Mouse (Mus musculus) T-helper 17 cell (primary cell): ENCODE measurements around the gene Elmo2.

Experiments used
- in situ Hi-C, 2 experiments: fragments of 300-600 bp; cut with MboI, MseI; formaldehyde crosslinking; loops; 1 replicate in 1 of 2; 2 replicates in 1 of 2; pipeline ENCODE4 v1.15.1; 2025; ENCODE audit warnings: high pct_unique_total_duplicates in 2 of 2

The Elmo2 gene

GRCm38 (mm10) chr2:165259859-165260258 lies 66.4 kb downstream of the Elmo2 start:
- in situ Hi-C loops = no loop called here

DNA sequence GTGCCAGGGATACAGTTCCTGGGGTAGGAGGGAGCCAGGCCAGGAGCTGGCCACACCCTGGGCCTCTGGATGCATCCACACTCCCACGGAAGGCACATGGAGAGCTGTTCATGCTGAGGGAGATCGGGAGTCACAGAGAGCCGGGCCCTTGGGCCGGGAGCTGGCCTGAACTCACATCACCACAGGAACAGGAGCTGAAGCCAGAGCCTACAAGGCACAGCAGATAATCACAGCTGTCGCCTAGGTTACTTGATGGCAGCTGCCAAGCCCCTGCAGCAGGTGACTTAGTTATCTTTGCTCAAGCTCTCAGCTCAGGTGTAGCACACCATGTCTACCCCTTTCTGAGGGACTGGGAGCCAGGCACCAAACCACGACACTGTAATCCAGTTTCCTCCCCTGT lies 68.0 kb downstream of the Elmo2 start:
- in situ Hi-C loops = no loop called here

DNA sequence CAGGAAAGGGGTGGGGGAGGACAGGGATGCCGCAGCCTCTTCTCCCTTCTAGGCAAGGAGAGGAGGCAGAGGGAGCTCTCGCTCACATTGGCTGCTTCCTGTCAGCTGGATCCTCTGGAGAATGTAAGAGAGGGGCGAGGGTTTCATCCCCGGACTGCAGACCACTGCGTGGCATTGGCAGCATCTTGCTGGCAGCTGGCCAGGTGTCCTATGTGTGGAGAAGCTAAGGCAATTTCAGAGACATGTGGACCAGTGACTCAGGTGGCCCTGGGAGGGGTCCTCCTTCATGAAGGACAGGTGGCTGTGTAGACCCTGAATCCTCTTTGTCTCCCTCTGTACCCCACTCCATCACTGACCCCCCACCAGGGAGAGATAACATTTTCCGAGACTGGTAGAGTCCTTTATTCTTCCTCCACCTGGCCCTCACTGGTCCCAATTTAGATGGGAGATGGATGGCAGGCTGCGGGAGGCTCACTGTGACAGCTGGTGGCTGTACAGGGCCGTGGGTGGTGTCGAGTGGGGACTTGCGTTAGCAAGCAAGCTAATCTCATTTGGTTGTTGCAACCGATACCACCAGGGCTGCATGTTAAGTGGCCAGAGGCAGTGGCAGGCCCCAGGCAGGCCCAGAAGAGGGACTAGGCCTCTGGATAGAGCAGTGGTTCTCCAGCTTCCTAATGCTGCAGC lies 69.0 kb downstream of the Elmo2 start:
- in situ Hi-C loops = no loop called here

DNA sequence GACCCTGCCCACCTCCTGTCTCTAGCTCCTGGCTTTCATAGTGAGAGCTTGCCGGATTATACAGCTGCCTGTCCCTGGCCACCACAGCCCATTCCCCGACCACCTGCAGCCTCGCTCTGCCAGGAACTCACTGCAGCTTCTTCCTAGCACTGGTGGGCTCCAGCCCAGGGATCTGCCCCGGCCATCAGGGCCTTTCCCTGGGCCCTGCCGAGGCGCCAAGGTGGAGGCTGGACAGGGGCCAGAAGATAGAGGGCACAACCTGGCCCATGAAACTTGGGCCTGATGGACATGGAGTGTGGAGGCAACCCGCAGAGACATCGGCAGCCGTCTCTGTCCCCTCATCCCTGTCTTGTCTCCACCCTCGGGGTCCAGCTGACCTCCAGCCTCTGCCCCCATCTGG lies 70.1 kb downstream of the Elmo2 start:
- in situ Hi-C loops = no loop called here

GRCm38 (mm10) chr2:165253867-165254266 lies 72.4 kb downstream of the Elmo2 start:
- in situ Hi-C loops = no loop called here

- in situ Hi-C loops = no loop called here
Observed at GRCm38 (mm10) chr2:165253269-165253668, 73.0 kb downstream of the Elmo2 start.

- in situ Hi-C loops = no loop called here
Observed at GRCm38 (mm10) chr2:165252801-165253200, 73.5 kb downstream of the Elmo2 start.

- in situ Hi-C loops = no loop called here
Observed at GRCm38 (mm10) chr2:165252381-165252780, 73.9 kb downstream of the Elmo2 start.

DNA sequence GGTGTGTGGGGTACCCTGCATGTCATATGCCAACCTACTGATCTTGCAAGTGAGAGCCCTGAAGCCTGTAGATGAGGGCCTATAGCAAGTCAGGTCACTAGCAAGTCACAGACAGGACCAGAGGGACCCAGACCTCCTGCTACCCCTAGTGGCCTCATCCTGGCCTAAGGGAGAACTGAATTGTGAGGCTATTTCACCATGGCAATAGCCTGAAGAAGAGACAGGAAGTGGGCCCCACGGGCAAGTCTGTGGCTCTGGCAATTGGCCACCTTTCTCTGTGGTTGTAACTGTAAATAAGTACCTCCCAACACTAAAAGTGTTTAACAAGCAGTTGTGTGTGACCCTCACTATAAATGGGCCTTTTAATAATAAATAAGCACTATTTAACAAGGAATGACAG lies 75.4 kb downstream of the Elmo2 start:
- in situ Hi-C loops = no loop called here

DNA sequence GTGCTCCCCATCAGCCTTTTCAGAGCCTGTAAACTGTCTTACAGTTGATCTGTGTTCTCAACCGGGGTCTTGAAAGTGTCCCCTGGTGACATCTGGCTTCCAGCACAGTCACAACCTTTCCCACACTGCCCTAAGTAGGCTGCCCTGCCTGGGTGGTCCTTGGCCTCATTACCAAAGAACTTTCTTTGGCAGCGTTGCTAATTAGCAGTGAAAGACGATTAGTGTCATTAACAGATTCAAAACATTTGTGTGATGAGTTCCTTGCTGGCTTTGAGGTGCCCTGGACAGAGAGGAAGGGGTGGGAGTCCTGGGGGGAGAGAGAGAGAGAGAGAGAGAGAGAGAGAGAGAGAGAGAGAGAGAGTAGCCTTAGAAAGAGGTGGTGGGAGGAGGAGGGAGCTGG lies 77.3 kb downstream of the Elmo2 start:
- in situ Hi-C loops = no loop called here

- in situ Hi-C loops = no loop called here
Observed at GRCm38 (mm10) chr2:165246349-165246748, 79.9 kb downstream of the Elmo2 start.

GRCm38 (mm10) chr2:165243122-165243720 lies 83.1 kb downstream of the Elmo2 start:
- in situ Hi-C loops = no loop called here

DNA sequence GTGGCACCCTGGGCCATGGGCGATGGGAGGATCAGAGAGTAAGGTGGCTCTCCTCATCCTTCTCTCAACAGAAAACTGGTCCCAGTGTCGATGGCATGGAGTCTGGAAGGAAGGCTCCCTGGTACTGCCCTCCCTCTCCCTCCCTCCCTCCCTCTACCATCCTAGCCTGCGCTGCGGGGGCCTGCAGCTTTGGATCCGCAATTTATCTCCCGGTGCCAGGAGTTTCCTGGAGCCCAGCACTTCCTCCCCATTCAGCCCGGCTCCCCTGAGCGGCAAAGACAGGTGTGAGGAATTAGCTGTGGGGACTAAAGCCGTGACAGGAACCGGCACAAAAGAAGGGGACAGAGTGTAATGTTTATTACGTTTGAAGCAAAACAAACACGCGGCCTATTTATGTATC lies 83.7 kb downstream of the Elmo2 start:
- in situ Hi-C loops = no loop called here

GRCm38 (mm10) chr2:165241786-165242185 lies 84.5 kb downstream of the Elmo2 start:
- in situ Hi-C loops = no loop called here

- in situ Hi-C loops = no loop called here
Observed at GRCm38 (mm10) chr2:165240371-165240770, 85.9 kb downstream of the Elmo2 start.

- in situ Hi-C loops = loop anchor here (10.0 kb wide), 2 partner anchors 165 to 1075 kb away; no protein-coding TSS in a partner anchor
Observed at GRCm38 (mm10) chr2:165239533-165240144, 86.6 kb downstream of the Elmo2 start.

- in situ Hi-C loops = loop anchor here (10.0 kb wide), 2 partner anchors 164 to 1076 kb away; no protein-coding TSS in a partner anchor
Observed at GRCm38 (mm10) chr2:165238416-165239145, 87.7 kb downstream of the Elmo2 start.
